Mouse (Mus musculus): ENCODE results near the gene Camk2b. TPM values are rescaled to one million over a fixed set of nuclear protein-coding genes. Genes with fewer than 3 reads are reported as not detected.

Camk2b gene
- polyA plus RNA-seq, 1 experiment from 2014 or later = 2.0 TPM

- Histone ChIP-seq H3K27me3 (ENCODE audit: insufficient read depth, low read length) (peaks cover 55% of the 10 kb centered on the region), H3K4me1 (ENCODE audit: insufficient read depth) (peaks cover 6% of the 10 kb centered on the region; the same call in 1 of the 2 replicates), H3K4me2 (ENCODE audit: low read depth, low read length) (peak overlapping the region; percentile 77), H3K27ac (ENCODE audit: low read depth) (no peak overlapping the region), H3K4me3 (ENCODE audit: low read depth, low read length) (peak overlapping the region; percentile 44), H3K9me3 (ENCODE audit: low read length) (no peaks in the 10 kb centered on the region), H3K9ac (replicated peaks) (no peak overlapping the region), H3K36me3 (replicated peaks; ENCODE audit: insufficient read depth, low read length) (no peaks in the 10 kb centered on the region)
- no peak for TF ChIP-seq CTCF (IDR thresholded peaks at IDR 0.05; ENCODE audit: low read depth)
- no peak for TF ChIP-seq EP300 (IDR thresholded peaks at IDR 0.05; ENCODE audit: low read depth)
- ATAC-seq (no peak), DNase-seq (no peak)
- 3% methylated on average over 50 of the region's 55 CpGs for WGBS (ENCODE audit: insufficient replicate concordance)
Observed at GRCm38 (mm10) chr11:6065046-6065521, 1.1 kb downstream of the Camk2b start.

GRCm38 (mm10) chr11:6064215-6065045 is 1.7 kb downstream of the Camk2b start:
- 10% methylated on average over 30 of the region's 30 CpGs for WGBS (ENCODE audit: insufficient replicate concordance)
- peaks cover 6% of the 10 kb centered on the region; the same call in 1 of the 2 replicates for H3K4me1 ChIP-seq (ENCODE audit: insufficient read depth)
- no peak overlapping the region for H3K27ac ChIP-seq (ENCODE audit: low read depth)
- H3K9ac ChIP-seq (replicated peaks) = no peak overlapping the region
- peaks cover 55% of the 10 kb centered on the region for H3K27me3 ChIP-seq (ENCODE audit: insufficient read depth, low read length)
- no peaks in the 10 kb centered on the region for H3K9me3 ChIP-seq (ENCODE audit: low read length)
- peak overlapping the region; percentile 44; the same call in 1 of the 2 replicates for H3K4me3 ChIP-seq (ENCODE audit: low read depth, low read length)
- DNase-seq (no peak), ATAC-seq (no peak)
- TF ChIP-seq EP300 (IDR thresholded peaks at IDR 0.05; ENCODE audit: low read depth) (no peak), CTCF (IDR thresholded peaks at IDR 0.05; ENCODE audit: low read depth) (no peak)
- H3K4me2 ChIP-seq (ENCODE audit: low read depth, low read length) = peak overlapping the region; percentile 77
- H3K36me3 ChIP-seq (replicated peaks; ENCODE audit: insufficient read depth, low read length) = no peaks in the 10 kb centered on the region

DNA sequence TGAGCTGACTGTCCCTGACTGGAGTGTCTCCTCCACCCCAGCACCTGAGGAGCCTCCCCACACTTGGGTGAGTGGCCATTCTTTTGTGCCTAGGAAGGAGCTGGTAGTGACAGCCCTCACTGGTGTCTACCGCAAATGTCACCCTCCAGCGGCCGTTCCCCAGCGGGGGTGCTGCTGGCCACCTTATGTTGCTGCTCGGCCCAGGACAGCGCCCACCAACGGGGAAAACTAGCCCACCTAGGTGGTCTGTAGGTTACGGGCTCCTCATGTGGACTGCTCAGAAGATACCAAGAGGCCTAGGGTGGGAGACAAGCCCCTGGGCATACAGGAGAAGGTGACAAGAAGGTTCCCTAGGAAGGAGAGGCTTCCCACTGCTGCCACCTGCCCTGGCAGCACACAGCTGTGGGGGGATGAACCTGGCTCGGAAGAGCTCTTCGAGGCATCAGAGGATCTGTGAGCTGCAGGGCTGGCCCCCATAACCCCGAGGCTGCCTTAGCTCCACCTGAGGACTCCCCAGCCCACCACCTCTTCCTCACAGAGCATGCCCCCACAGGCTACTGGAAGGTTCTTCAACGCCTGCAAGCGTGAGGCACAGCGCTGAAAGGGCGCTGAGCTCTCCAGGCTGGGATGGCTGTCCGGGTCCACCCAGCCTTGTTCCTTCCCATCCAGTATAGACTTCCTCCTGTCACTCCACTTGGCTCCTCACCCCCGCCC is 2.5 kb downstream of the Camk2b start:
- Histone ChIP-seq H3K9me3 (ENCODE audit: low read length) (no peaks in the 10 kb centered on the region), H3K36me3 (replicated peaks; ENCODE audit: insufficient read depth, low read length) (no peaks in the 10 kb centered on the region), H3K27me3 (ENCODE audit: insufficient read depth, low read length) (peaks cover 54% of the 10 kb centered on the region), H3K27ac (ENCODE audit: low read depth) (no peak overlapping the region), H3K4me1 (ENCODE audit: insufficient read depth) (peaks cover 6% of the 10 kb centered on the region; the same call in 1 of the 2 replicates), H3K4me2 (ENCODE audit: low read depth, low read length) (no peak overlapping the region), H3K9ac (replicated peaks) (no peak overlapping the region), H3K4me3 (ENCODE audit: low read depth, low read length) (no peak overlapping the region)
- ATAC-seq (no peak), DNase-seq (no peak)
- TF ChIP-seq CTCF (IDR thresholded peaks at IDR 0.05; ENCODE audit: low read depth) = no peak
- TF ChIP-seq EP300 (IDR thresholded peaks at IDR 0.05; ENCODE audit: low read depth) = no peak
- 46% methylated on average over 17 of the region's 17 CpGs for WGBS (ENCODE audit: insufficient replicate concordance)

- Histone ChIP-seq H3K36me3 (replicated peaks; ENCODE audit: insufficient read depth, low read length) (no peaks in the 10 kb centered on the region), H3K27ac (ENCODE audit: low read depth) (no peak overlapping the region), H3K9me3 (ENCODE audit: low read length) (no peaks in the 10 kb centered on the region), H3K4me2 (ENCODE audit: low read depth, low read length) (no peak overlapping the region), H3K4me3 (ENCODE audit: low read depth, low read length) (no peak overlapping the region), H3K9ac (replicated peaks) (no peak overlapping the region), H3K4me1 (ENCODE audit: insufficient read depth) (peaks cover 6% of the 10 kb centered on the region; the same call in 1 of the 2 replicates), H3K27me3 (ENCODE audit: insufficient read depth, low read length) (peaks cover 50% of the 10 kb centered on the region)
- 71% methylated on average over 7 of the region's 7 CpGs for WGBS (ENCODE audit: insufficient replicate concordance)
- ATAC-seq (no peak), DNase-seq (no peak)
- TF ChIP-seq CTCF (IDR thresholded peaks at IDR 0.05; ENCODE audit: low read depth) (no peak), EP300 (IDR thresholded peaks at IDR 0.05; ENCODE audit: low read depth) (no peak)
Observed at GRCm38 (mm10) chr11:6063065-6063464, 3.1 kb downstream of the Camk2b start.

DNA sequence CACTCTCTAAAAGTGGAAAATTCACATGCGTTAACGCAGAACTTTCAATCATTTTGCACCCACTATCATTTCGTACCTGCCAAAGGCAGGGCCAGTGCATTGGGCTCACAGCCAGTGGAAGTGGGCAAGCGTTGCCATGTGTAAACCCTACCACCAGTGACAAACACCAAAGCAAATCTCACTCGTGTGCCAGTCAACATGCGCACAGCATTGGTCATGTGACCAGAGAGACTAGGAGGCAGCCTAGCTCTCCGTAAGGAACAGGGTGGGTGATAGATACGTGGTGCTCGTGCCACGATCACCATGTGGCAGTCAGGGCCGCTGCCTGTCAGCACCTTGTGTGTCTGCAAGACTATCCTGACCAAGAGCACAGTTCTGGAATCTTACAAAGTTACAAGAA is 3.8 kb downstream of the Camk2b start:
- no peak overlapping the region for H3K4me2 ChIP-seq (ENCODE audit: low read depth, low read length)
- ATAC-seq (no peak), DNase-seq (no peak)
- H3K9ac ChIP-seq (replicated peaks) = no peak overlapping the region
- H3K4me3 ChIP-seq (ENCODE audit: low read depth, low read length) = no peak overlapping the region
- no peaks in the 10 kb centered on the region for H3K36me3 ChIP-seq (replicated peaks; ENCODE audit: insufficient read depth, low read length)
- H3K9me3 ChIP-seq (ENCODE audit: low read length) = no peaks in the 10 kb centered on the region
- no peak overlapping the region for H3K27ac ChIP-seq (ENCODE audit: low read depth)
- no peak for TF ChIP-seq EP300 (IDR thresholded peaks at IDR 0.05; ENCODE audit: low read depth)
- no peak for TF ChIP-seq CTCF (IDR thresholded peaks at IDR 0.05; ENCODE audit: low read depth)
- WGBS (ENCODE audit: insufficient replicate concordance) = 82% methylated on average over 11 of the region's 11 CpGs
- peaks cover 6% of the 10 kb centered on the region; the same call in 1 of the 2 replicates for H3K4me1 ChIP-seq (ENCODE audit: insufficient read depth)
- peaks cover 45% of the 10 kb centered on the region for H3K27me3 ChIP-seq (ENCODE audit: insufficient read depth, low read length)

DNA sequence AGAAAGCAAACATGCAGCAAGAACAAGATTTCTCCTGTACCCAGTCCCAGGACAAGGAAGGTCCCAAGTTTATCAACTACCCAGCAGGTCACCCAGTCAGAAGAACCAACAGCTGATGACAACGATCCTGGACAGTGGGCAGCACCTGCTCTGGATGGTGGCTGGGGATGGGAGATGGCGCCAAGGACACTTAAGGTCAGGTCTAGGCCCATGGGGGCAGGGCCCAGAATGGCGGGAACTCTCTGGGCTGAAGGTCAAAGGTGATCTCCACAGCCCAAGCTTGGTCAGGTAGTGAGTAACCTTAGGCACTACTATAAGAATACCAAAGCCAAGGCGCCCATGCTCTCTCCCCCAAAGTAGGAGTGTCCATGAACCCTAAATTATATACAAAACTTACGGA is 4.3 kb downstream of the Camk2b start:
- Histone ChIP-seq H3K27ac (ENCODE audit: low read depth) (no peak overlapping the region), H3K4me2 (ENCODE audit: low read depth, low read length) (no peak overlapping the region), H3K9ac (replicated peaks) (no peak overlapping the region), H3K4me1 (ENCODE audit: insufficient read depth) (peaks cover 6% of the 10 kb centered on the region; the same call in 1 of the 2 replicates), H3K9me3 (ENCODE audit: low read length) (no peaks in the 10 kb centered on the region), H3K36me3 (replicated peaks; ENCODE audit: insufficient read depth, low read length) (no peaks in the 10 kb centered on the region), H3K27me3 (ENCODE audit: insufficient read depth, low read length) (peaks cover 40% of the 10 kb centered on the region), H3K4me3 (ENCODE audit: low read depth, low read length) (no peak overlapping the region)
- ATAC-seq (no peak), DNase-seq (no peak)
- TF ChIP-seq CTCF (IDR thresholded peaks at IDR 0.05; ENCODE audit: low read depth) = no peak
- no peak for TF ChIP-seq EP300 (IDR thresholded peaks at IDR 0.05; ENCODE audit: low read depth)
- 70% methylated on average over 5 of the region's 5 CpGs for WGBS (ENCODE audit: insufficient replicate concordance)
